Mouse (Mus musculus) neural tube, embryonic 12.5 days (tissue): ENCODE data around the gene Nfil3. TPM values are rescaled to one million over a fixed set of nuclear protein-coding genes. Genes with fewer than 3 reads are reported as not detected.
A peak's percentile ranks its signal among the peaks of the same experiment; 100 is the strongest.

Experiments used
- ATAC-seq: fragments of 200-750 bp; cut with Nextera tagmentation; 2 replicates; pipeline ENCODE4 v1.8.0; 2017; ENCODE audit warnings: low read depth, mild to moderate bottlenecking, moderate TSS enrichment, moderate library complexity; ENCODE audit not compliant: low FRiP score
- H3K27ac ChIP-seq: fragments of 300-500 bp; sonication (generic); 2 replicates; pipeline ENCODE4 v1.5.1; 2016
- H3K27me3 ChIP-seq: fragments of 300-500 bp; sonication (generic); replicated peaks from 2 replicates; pipeline ENCODE4 v1.6.1; 2016; ENCODE audit warnings: mild to moderate bottlenecking
- H3K36me3 ChIP-seq: fragments of 300-500 bp; sonication (generic); 2 replicates; pipeline ENCODE4 v1.6.1; 2016; ENCODE audit warnings: mild to moderate bottlenecking
- H3K4me1 ChIP-seq: fragments of 300-500 bp; sonication (generic); 2 replicates; pipeline ENCODE4 v1.6.1; 2016
- H3K4me2 ChIP-seq: fragments of 300-500 bp; sonication (generic); replicated peaks from 2 replicates; pipeline ENCODE4 v1.6.1; 2016; ENCODE audit warnings: mild to moderate bottlenecking
- H3K4me3 ChIP-seq: fragments of 300-500 bp; sonication (generic); 2 replicates; pipeline ENCODE4 v1.5.1; 2016
- H3K9ac ChIP-seq: fragments of 300-500 bp; sonication (generic); 2 replicates; pipeline ENCODE4 v1.6.1; 2016; ENCODE audit warnings: mild to moderate bottlenecking
- H3K9me3 ChIP-seq: fragments of 300-500 bp; sonication (generic); 2 replicates; pipeline ENCODE4 v1.6.1; 2016; ENCODE audit warnings: mild to moderate bottlenecking
- WGBS: fragments of 180-500 bp; shearing (Covaris S2); methylation state at CpG from one replicate; pipeline ENCODE4 v1.1.7; 2016; 5-methylcytosine and 5-hydroxymethylcytosine counted together
- polyA plus RNA-seq: library from polyadenylated mRNA; unstranded; fragments of >200 nt; fragmentation: Nextera tagmentation; extraction: Ambion mirVana; gene quantifications from 2 replicates; pipeline ENCODE4 v1.2.1, GENCODE M21; 2016

Gene Nfil3
- polyA plus RNA-seq, 1 experiment from 2014 or later: 44.2 TPM

GRCm38 (mm10) chr13:52962361-52962760, 18.5 kb downstream of the Nfil3 start:
- no peaks in the 10 kb centered on the region for H3K9me3 ChIP-seq
- H3K4me2 ChIP-seq: no peak overlapping the region
- H3K36me3 ChIP-seq: peaks cover 28% of the 10 kb centered on the region
- no peaks in the 10 kb centered on the region for H3K4me1 ChIP-seq
- H3K27me3 ChIP-seq: no peaks in the 10 kb centered on the region
- H3K27ac ChIP-seq: no peak overlapping the region
- ATAC-seq: no peak
- no peak overlapping the region for H3K4me3 ChIP-seq
- no peak overlapping the region for H3K9ac ChIP-seq
- WGBS: 88% methylated on average over 6 of the region's 6 CpGs

GRCm38 (mm10) chr13:52953779-52954553, 26.9 kb downstream of the Nfil3 start:
- Histone ChIP-seq H3K36me3 (no peaks in the 10 kb centered on the region), H3K9me3 (no peaks in the 10 kb centered on the region), H3K27me3 (no peaks in the 10 kb centered on the region), H3K4me3 (no peak overlapping the region), H3K9ac (no peak overlapping the region), H3K4me2 (no peak overlapping the region), H3K27ac (no peak overlapping the region), H3K4me1 (no peaks in the 10 kb centered on the region)
- whole genome bisulfite sequencing: 74% methylated on average over 6 of the region's 6 CpGs
- ATAC-seq: no peak

- H3K4me1 ChIP-seq: no peaks in the 10 kb centered on the region
- no peaks in the 10 kb centered on the region for H3K9me3 ChIP-seq
- ATAC-seq: no peak
- no peak overlapping the region for H3K27ac ChIP-seq
- H3K4me3 ChIP-seq: no peak overlapping the region
- H3K9ac ChIP-seq: no peak overlapping the region
- H3K36me3 ChIP-seq: no peaks in the 10 kb centered on the region
- no peak overlapping the region for H3K4me2 ChIP-seq
- WGBS: 80% methylated on average over 3 of the region's 3 CpGs
- no peaks in the 10 kb centered on the region for H3K27me3 ChIP-seq
These were observed 31.7 kb downstream of the Nfil3 start for GRCm38 (mm10) chr13:52949211-52949610.

GRCm38 (mm10) chr13:52947545-52947944, 33.3 kb downstream of the Nfil3 start:
- WGBS: 83% methylated on average over 4 of the region's 4 CpGs
- Histone ChIP-seq H3K4me1 (no peaks in the 10 kb centered on the region; the same call in 1 of the 2 replicates), H3K9ac (no peak overlapping the region), H3K4me3 (no peak overlapping the region), H3K9me3 (no peaks in the 10 kb centered on the region), H3K27me3 (no peaks in the 10 kb centered on the region), H3K27ac (no peak overlapping the region), H3K36me3 (no peaks in the 10 kb centered on the region), H3K4me2 (no peak overlapping the region)
- no peak for ATAC-seq

- H3K9me3 ChIP-seq: no peaks in the 10 kb centered on the region
- H3K27me3 ChIP-seq: no peaks in the 10 kb centered on the region
- H3K4me3 ChIP-seq: no peak overlapping the region
- ATAC-seq: no peak
- 78% methylated on average over 9 of the region's 9 CpGs for WGBS
- H3K4me2 ChIP-seq: no peak overlapping the region
- no peaks in the 10 kb centered on the region; the same call in 1 of the 2 replicates for H3K4me1 ChIP-seq
- H3K9ac ChIP-seq: no peak overlapping the region
- no peak overlapping the region for H3K27ac ChIP-seq
- no peaks in the 10 kb centered on the region for H3K36me3 ChIP-seq
These were observed 35.1 kb downstream of the Nfil3 start for GRCm38 (mm10) chr13:52945769-52946168.

- H3K27ac ChIP-seq: no peak overlapping the region
- no peak for ATAC-seq
- WGBS: 86% methylated on average over 4 of the region's 4 CpGs
- no peak overlapping the region for H3K4me3 ChIP-seq
- H3K9me3 ChIP-seq: no peaks in the 10 kb centered on the region
- H3K4me2 ChIP-seq: no peak overlapping the region
- H3K9ac ChIP-seq: no peak overlapping the region
- no peaks in the 10 kb centered on the region for H3K27me3 ChIP-seq
- H3K4me1 ChIP-seq: no peaks in the 10 kb centered on the region; the same call in 1 of the 2 replicates
- H3K36me3 ChIP-seq: no peaks in the 10 kb centered on the region
These were observed 36.8 kb downstream of the Nfil3 start for GRCm38 (mm10) chr13:52944116-52944515.

- H3K9ac ChIP-seq: no peak overlapping the region
- no peak overlapping the region for H3K27ac ChIP-seq
- H3K4me3 ChIP-seq: no peak overlapping the region
- no peaks in the 10 kb centered on the region for H3K36me3 ChIP-seq
- no peak for ATAC-seq
- H3K4me2 ChIP-seq: no peak overlapping the region
- H3K4me1 ChIP-seq: no peaks in the 10 kb centered on the region; the same call in 1 of the 2 replicates
- H3K9me3 ChIP-seq: no peaks in the 10 kb centered on the region
- WGBS: 64% methylated on average over 1 of the region's 1 CpGs
- H3K27me3 ChIP-seq: no peaks in the 10 kb centered on the region
These were observed 37.9 kb downstream of the Nfil3 start for GRCm38 (mm10) chr13:52942876-52943388.

- H3K4me2 ChIP-seq: no peak overlapping the region
- no peak overlapping the region for H3K4me3 ChIP-seq
- H3K36me3 ChIP-seq: no peaks in the 10 kb centered on the region
- no peaks in the 10 kb centered on the region; the same call in 1 of the 2 replicates for H3K4me1 ChIP-seq
- no peaks in the 10 kb centered on the region for H3K9me3 ChIP-seq
- no peak for ATAC-seq
- no peak overlapping the region for H3K27ac ChIP-seq
- no peaks in the 10 kb centered on the region for H3K27me3 ChIP-seq
- no peak overlapping the region for H3K9ac ChIP-seq
- WGBS: 83% methylated on average over 7 of the region's 7 CpGs
These were observed 39.9 kb downstream of the Nfil3 start for GRCm38 (mm10) chr13:52940956-52941355.

GRCm38 (mm10) chr13:52930582-52930981, 50.3 kb downstream of the Nfil3 start:
- H3K4me2 ChIP-seq: no peak overlapping the region; the same call in 1 of the 2 replicates
- 57% methylated on average over 10 of the region's 10 CpGs for whole genome bisulfite sequencing
- ATAC-seq: no peak
- H3K4me1 ChIP-seq: peaks cover 15% of the 10 kb centered on the region
- no peaks in the 10 kb centered on the region for H3K27me3 ChIP-seq
- H3K9ac ChIP-seq: no peak overlapping the region
- H3K27ac ChIP-seq: no peak overlapping the region
- H3K36me3 ChIP-seq: no peaks in the 10 kb centered on the region
- no peaks in the 10 kb centered on the region for H3K9me3 ChIP-seq
- no peak overlapping the region for H3K4me3 ChIP-seq

GRCm38 (mm10) chr13:52929209-52930171, 51.4 kb downstream of the Nfil3 start, which contains the start of gene Auh:
Gene Auh (minus strand): TSS chr13:52929681.
- Histone ChIP-seq H3K4me2 (peak within 1 kb of the TSS; percentile 61), H3K4me3 (peak within 1 kb of the TSS; percentile 81), H3K9ac (peak within 1 kb of the TSS; percentile 75), H3K9me3 (no peaks in the 10 kb centered on the region), H3K4me1 (peaks cover 15% of the 10 kb centered on the region), H3K36me3 (no peaks in the 10 kb centered on the region), H3K27me3 (no peaks in the 10 kb centered on the region), H3K27ac (peak within 1 kb of the TSS; percentile 57; the same call in 1 of the 2 replicates)
- WGBS: under 1% methylated on average over 63 of the region's 63 CpGs
- peak; percentile 95 for ATAC-seq

GRCm38 (mm10) chr13:52928392-52928791, 52.5 kb downstream of the Nfil3 start:
- Histone ChIP-seq H3K36me3 (no peaks in the 10 kb centered on the region), H3K27me3 (no peaks in the 10 kb centered on the region), H3K4me2 (peak overlapping the region; percentile 61), H3K9ac (peak overlapping the region; percentile 75), H3K4me3 (peak overlapping the region; percentile 81), H3K27ac (no peak overlapping the region), H3K9me3 (no peaks in the 10 kb centered on the region), H3K4me1 (peaks cover 15% of the 10 kb centered on the region)
- WGBS: 80% methylated on average over 9 of the region's 9 CpGs
- ATAC-seq: no peak

GRCm38 (mm10) chr13:52924457-52924856, 56.4 kb downstream of the Nfil3 start:
- 91% methylated on average over 5 of the region's 5 CpGs for WGBS

More at GRCm38 (mm10) chr13:52924457-52924856, 56.4 kb downstream of the Nfil3 start:
- peaks cover 15% of the 10 kb centered on the region for H3K4me1 ChIP-seq
- no peak overlapping the region for H3K27ac ChIP-seq
- no peak for ATAC-seq
- H3K27me3 ChIP-seq: no peaks in the 10 kb centered on the region
- no peak overlapping the region for H3K9ac ChIP-seq
- H3K9me3 ChIP-seq: no peaks in the 10 kb centered on the region
- H3K36me3 ChIP-seq: no peaks in the 10 kb centered on the region
- no peak overlapping the region for H3K4me2 ChIP-seq
- H3K4me3 ChIP-seq: no peak overlapping the region
